Comparison of ENCODE assay signal across 26 mouse cellular contexts in the genomic region with DNA sequence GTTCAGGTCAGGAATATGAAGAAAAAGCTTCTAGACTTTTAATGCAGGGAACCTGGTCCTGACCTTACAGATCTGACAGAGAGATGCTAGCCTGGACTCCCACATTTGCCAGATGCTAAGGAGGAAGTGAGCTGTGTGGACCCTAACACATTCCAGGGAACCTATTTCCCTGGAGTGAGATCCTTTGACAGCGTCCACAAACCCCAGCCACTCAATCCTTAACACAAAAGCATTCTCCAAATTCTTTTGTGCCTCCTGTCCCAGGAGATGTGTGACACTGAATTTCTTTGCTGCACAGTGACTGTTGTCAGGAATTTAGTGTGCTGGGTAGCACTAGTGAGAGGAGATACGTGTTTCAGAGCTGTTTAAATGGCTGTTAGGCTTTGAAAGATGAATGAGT. TPM values are rescaled to one million over a fixed set of nuclear protein-coding genes. Genes with fewer than 3 reads are reported as not detected.
DNase-seq lines count a peak whose midpoint lies in the region; ATAC-seq lines count a peak whose summit lies in the region.
"Had no signal": no experiment of that assay in that cellular context is flagged by ENCODE, and none has a peak within 500 bp of the region (broad histone marks: within the 10 kb centered on the region; RNA-seq: fewer than 3 reads in every experiment).

No protein-coding gene starts in this region.

- H3K4me3 ChIP-seq in heart, embryonic 12.5 days = no peak overlapping the region
- no peak overlapping the region for H3K4me3 ChIP-seq in lung, embryonic 15.5 days
- H3K4me3 ChIP-seq: embryonic facial prominence, embryonic 13.5 days; heart, adult 2 months; limb, embryonic 12.5 days; megakaryocyte, embryonic 14.5 days; midbrain, embryonic 15.5 days; myocyte; neural tube, embryonic 13.5 days had no signal

- WGBS in heart, embryonic 12.5 days = 11% methylated on average over 2 of the region's 2 CpGs
- 10% methylated on average over 2 of the region's 2 CpGs for WGBS in lung, embryonic 15.5 days

- H3K9me3 ChIP-seq in heart, embryonic 12.5 days (replicated peaks) = no peaks in the 10 kb centered on the region
- no peaks in the 10 kb centered on the region for H3K9me3 ChIP-seq in lung, embryonic 15.5 days
- H3K9me3 ChIP-seq: embryonic facial prominence, embryonic 13.5 days; limb, embryonic 12.5 days; megakaryocyte, embryonic 14.5 days; midbrain, embryonic 15.5 days; neural tube, embryonic 13.5 days had no signal

- H3K27me3 ChIP-seq in heart, embryonic 12.5 days (replicated peaks) = no peaks in the 10 kb centered on the region
- H3K27me3 ChIP-seq in lung, embryonic 15.5 days = no peaks in the 10 kb centered on the region
- H3K27me3 ChIP-seq: embryonic facial prominence, embryonic 13.5 days; limb, embryonic 12.5 days; megakaryocyte, embryonic 14.5 days; midbrain, embryonic 15.5 days; neural tube, embryonic 13.5 days had no signal

- peaks cover 19% of the 10 kb centered on the region for H3K4me1 ChIP-seq in heart, embryonic 12.5 days (replicated peaks)
- peaks cover 10% of the 10 kb centered on the region for H3K4me1 ChIP-seq in lung, embryonic 15.5 days
- H3K4me1 ChIP-seq: embryonic facial prominence, embryonic 13.5 days; limb, embryonic 12.5 days; megakaryocyte, embryonic 14.5 days; midbrain, embryonic 15.5 days; neural tube, embryonic 13.5 days had no signal

- no peak overlapping the region for H3K27ac ChIP-seq in heart, embryonic 12.5 days (ENCODE audit: poor library complexity, severe bottlenecking)
- peak overlapping the region; percentile 24 for H3K27ac ChIP-seq in lung, embryonic 15.5 days
- H3K27ac ChIP-seq: embryonic facial prominence, embryonic 13.5 days; heart, adult 2 months; limb, embryonic 12.5 days; midbrain, embryonic 15.5 days; neural tube, embryonic 13.5 days had no signal

- no peak overlapping the region for H3K4me2 ChIP-seq in heart, embryonic 12.5 days
- H3K4me2 ChIP-seq in lung, embryonic 15.5 days = no peak overlapping the region
- H3K4me2 ChIP-seq: embryonic facial prominence, embryonic 13.5 days; limb, embryonic 12.5 days; liver, embryonic 11.5 days; midbrain, embryonic 15.5 days; neural tube, embryonic 13.5 days had no signal

- no peak for ATAC-seq in heart, embryonic 12.5 days (ENCODE audit: insufficient number of reproducible peaks, low FRiP score)
- no peak for ATAC-seq in lung, embryonic 15.5 days (ENCODE audit: borderline replicate concordance, extremely low read depth, low FRiP score, low TSS enrichment)
- ATAC-seq: forebrain, embryonic 14.5 days; liver, postnatal 0 days; midbrain, embryonic 15.5 days had no signal

- DNase-seq in heart, adult 11 months = peak; percentile 51
- no peak for DNase-seq in lung, postnatal 36 days
- peak; percentile 65 for DNase-seq in R1 (ENCODE audit: low read depth, low spot score)
- DNase-seq in cerebellum, adult 11 months = no peak
- no peak for DNase-seq in c-Kit-positive CD71-positive TER-119-positive erythroid progenitor cells, embryonic 14.5 days (ENCODE audit: low spot score)
- DNase-seq: adrenal gland, adult 2 months; cerebellum, adult 18-20 months; cerebellum, postnatal 14 days; gastrocnemius, postnatal 14 days; heart, adult 2 months; kidney, adult 18-20 months; kidney, postnatal 4 days; liver, postnatal 0 days; thymus, postnatal 14 days had no signal

- H3K36me3 ChIP-seq in heart, embryonic 12.5 days = no peaks in the 10 kb centered on the region
- H3K36me3 ChIP-seq in lung, embryonic 15.5 days = no peaks in the 10 kb centered on the region
- H3K36me3 ChIP-seq: embryonic facial prominence, embryonic 13.5 days; limb, embryonic 12.5 days; midbrain, embryonic 15.5 days; neural tube, embryonic 13.5 days had no signal

- no peak overlapping the region for H3K9ac ChIP-seq in heart, embryonic 12.5 days
- no peak overlapping the region for H3K9ac ChIP-seq in lung, embryonic 15.5 days
- H3K9ac ChIP-seq: embryonic facial prominence, embryonic 13.5 days; limb, embryonic 12.5 days; liver, postnatal 0 days; midbrain, embryonic 15.5 days; neural tube, embryonic 13.5 days had no signal

RNA-seq across cellular contexts. Expression of gene Ces1a, which starts 9.2 kb away (rescaled TPM):
- not detected in 2 replicates for polyA plus RNA-seq in heart, embryonic 12.5 days (2016; fragmentation: Nextera tagmentation; extraction: Ambion mirVana)
- polyA plus RNA-seq in lung, embryonic 15.5 days (2015; fragmentation: Nextera tagmentation; extraction: Ambion mirVana) = not detected in 2 replicates
- polyA plus RNA-seq: adrenal gland, adult 2 months; forebrain, embryonic 14.5 days; heart, adult 2 months; kidney, embryonic 16.5 days; limb, embryonic 12.5 days; liver, embryonic 11.5 days; liver, postnatal 0 days; midbrain, embryonic 15.5 days; neural tube, embryonic 13.5 days; spleen, adult 2 months had no signal

RNA-seq across cellular contexts. Expression of gene Ces1b, which starts 41.0 kb away (rescaled TPM):
- polyA plus RNA-seq in heart, embryonic 12.5 days (2016; fragmentation: Nextera tagmentation; extraction: Ambion mirVana) = not detected in 2 replicates
- polyA plus RNA-seq in lung, embryonic 15.5 days (2015; fragmentation: Nextera tagmentation; extraction: Ambion mirVana) = 0.24 TPM in 1 of 2 replicates, not detected in the other
- polyA plus RNA-seq: adrenal gland, adult 2 months; embryonic facial prominence, embryonic 13.5 days; forebrain, embryonic 14.5 days; heart, adult 2 months; kidney, embryonic 16.5 days; limb, embryonic 12.5 days; liver, embryonic 11.5 days; midbrain, embryonic 15.5 days; myocyte; neural tube, embryonic 13.5 days; spleen, adult 2 months had no signal

Comparison
In these comparisons a context has a peak if more than half of its experiments do, and no peak if none do; other contexts are left out.
1. DNase-seq: peak in heart, adult 11 months (single experiment) and R1 (single experiment); none in lung, postnatal 36 days (single experiment), cerebellum, adult 11 months (single experiment) and c-Kit-positive CD71-positive TER-119-positive erythroid progenitor cells, embryonic 14.5 days (single experiment).